Mouse (Mus musculus) embryonic facial prominence, embryonic 14.5 days (tissue): Measurements from ENCODE around the gene Lrp3. TPM values are rescaled to one million over a fixed set of nuclear protein-coding genes. Genes with fewer than 3 reads are reported as not detected.
A peak's percentile ranks its signal among the peaks of the same experiment; 100 is the strongest.

Experiments
- ATAC-seq: fragments of 200-750 bp; cut with Nextera tagmentation; 2 replicates; pipeline ENCODE4 v1.8.0; 2017; ENCODE audit warnings: low read depth, moderate number of reproducible peaks, moderate TSS enrichment
- DNase-seq: peaks from one replicate; pipeline ENCODE4 v3.0.0-alpha.2; 2015; ENCODE audit warnings: low spot score
- H3K27ac ChIP-seq: fragments of 300-500 bp; sonication (generic); replicated peaks from 2 replicates; pipeline ENCODE4 v1.5.1; 2014; ENCODE audit warnings: low read depth, mild to moderate bottlenecking, low read length, moderate library complexity
- H3K27me3 ChIP-seq: fragments of 300-500 bp; sonication (generic); replicated peaks from 2 replicates; pipeline ENCODE4 v1.6.1; 2014; ENCODE audit warnings: low read length; ENCODE audit not compliant: control insufficient read depth, insufficient read depth
- H3K36me3 ChIP-seq: fragments of 300-500 bp; sonication (generic); 2 replicates; pipeline ENCODE4 v1.6.1; 2014; ENCODE audit warnings: low read length, mixed read lengths; ENCODE audit not compliant: control insufficient read depth, insufficient read depth
- H3K4me1 ChIP-seq: fragments of 300-500 bp; sonication (generic); 2 replicates; pipeline ENCODE4 v1.6.1; 2014; ENCODE audit warnings: antibody characterized with exemption, low read length; ENCODE audit not compliant: control insufficient read depth, insufficient read depth
- H3K4me2 ChIP-seq: fragments of 300-500 bp; sonication (generic); 2 replicates; pipeline ENCODE4 v1.6.1; 2014; ENCODE audit warnings: low read depth, mild to moderate bottlenecking, low read length, moderate library complexity, mixed read lengths
- H3K4me3 ChIP-seq: fragments of 300-500 bp; sonication (generic); 2 replicates; pipeline ENCODE4 v1.5.1; 2014; ENCODE audit warnings: low read depth, mild to moderate bottlenecking, low read length
- H3K9ac ChIP-seq: fragments of 300-500 bp; sonication (generic); 2 replicates; pipeline ENCODE4 v1.6.1; 2014; ENCODE audit warnings: low read depth, mild to moderate bottlenecking, low read length, moderate library complexity, mixed read lengths
- H3K9me3 ChIP-seq: fragments of 300-500 bp; sonication (generic); 2 replicates; pipeline ENCODE4 v1.6.1; 2016; ENCODE audit warnings: low read length; ENCODE audit not compliant: control insufficient read depth
- WGBS: fragments of 180-500 bp; shearing (Covaris S2); extraction: QIAGEN DNeasy Blood & Tissue Kit; methylation state at CpG from one replicate; pipeline ENCODE4 v1.1.7; 2014; 5-methylcytosine and 5-hydroxymethylcytosine counted together
- polyA plus RNA-seq: library from polyadenylated mRNA; unstranded; fragments of >200 nt; fragmentation: Nextera tagmentation; extraction: Ambion mirVana; gene quantifications from 2 replicates; pipeline ENCODE4 v1.2.1, GENCODE M21; 2014

The Lrp3 gene
- polyA plus RNA-seq, 1 experiment from 2014 or later, result 11.0 TPM

- no peaks in the 10 kb centered on the region for H3K27me3 ChIP-seq
- H3K4me1 ChIP-seq, result 0 out of 2 replicates have a peak, but pooled peaks cover 12% of the 10 kb centered on the region
- H3K36me3 ChIP-seq, result peaks cover 48% of the 10 kb centered on the region
- no peak for DNase-seq
- H3K27ac ChIP-seq, result no peak overlapping the region
- H3K4me3 ChIP-seq, result no peak overlapping the region
- ATAC-seq, result no peak
- no peak overlapping the region for H3K9ac ChIP-seq
- no peaks in the 10 kb centered on the region for H3K9me3 ChIP-seq
- H3K4me2 ChIP-seq, result no peak overlapping the region
Observed at GRCm38 (mm10) chr7:35199755-35200154, 15.5 kb downstream of the Lrp3 start.

GRCm38 (mm10) chr7:35198981-35199754 lies 16.1 kb downstream of the Lrp3 start:
- ATAC-seq, result no peak
- no peak overlapping the region for H3K9ac ChIP-seq
- WGBS, result 87% methylated on average over 12 of the region's 12 CpGs

DNA sequence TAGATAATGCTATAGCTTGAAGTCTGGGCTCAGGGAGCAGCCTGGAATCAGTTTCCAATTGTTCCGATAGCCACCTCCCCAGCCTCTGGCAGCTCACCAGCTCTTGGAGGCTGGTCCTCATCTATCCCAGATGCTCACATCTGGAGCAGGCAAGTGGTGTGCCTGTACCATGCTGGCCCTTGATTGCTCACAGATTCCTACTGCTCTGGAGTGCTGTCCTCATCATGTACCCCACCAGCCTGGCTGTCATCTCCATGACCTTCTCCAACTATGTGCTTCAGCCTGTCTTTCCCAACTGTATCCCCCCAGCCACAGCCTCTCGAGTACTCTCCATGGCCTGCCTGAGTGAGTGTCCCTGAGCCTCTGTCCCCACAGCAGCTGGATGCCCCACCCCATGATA lies 18.3 kb downstream of the Lrp3 start:
- ATAC-seq (peak; percentile 30; the same call in 1 of the 2 replicates), DNase-seq (peak; percentile 74)
- H3K4me1 ChIP-seq, result 0 out of 2 replicates have a peak, but pooled peaks cover 12% of the 10 kb centered on the region

More at GRCm38 (mm10) chr7:35198981-35199754, 16.1 kb downstream of the Lrp3 start:
- no peak overlapping the region for H3K4me3 ChIP-seq
- H3K27me3 ChIP-seq, result no peaks in the 10 kb centered on the region
- H3K36me3 ChIP-seq, result peaks cover 42% of the 10 kb centered on the region
- H3K4me1 ChIP-seq, result 0 out of 2 replicates have a peak, but pooled peaks cover 12% of the 10 kb centered on the region
- H3K9me3 ChIP-seq, result no peaks in the 10 kb centered on the region
- no peak overlapping the region for H3K4me2 ChIP-seq
- no peak overlapping the region for H3K27ac ChIP-seq
- no peak for DNase-seq

DNA sequence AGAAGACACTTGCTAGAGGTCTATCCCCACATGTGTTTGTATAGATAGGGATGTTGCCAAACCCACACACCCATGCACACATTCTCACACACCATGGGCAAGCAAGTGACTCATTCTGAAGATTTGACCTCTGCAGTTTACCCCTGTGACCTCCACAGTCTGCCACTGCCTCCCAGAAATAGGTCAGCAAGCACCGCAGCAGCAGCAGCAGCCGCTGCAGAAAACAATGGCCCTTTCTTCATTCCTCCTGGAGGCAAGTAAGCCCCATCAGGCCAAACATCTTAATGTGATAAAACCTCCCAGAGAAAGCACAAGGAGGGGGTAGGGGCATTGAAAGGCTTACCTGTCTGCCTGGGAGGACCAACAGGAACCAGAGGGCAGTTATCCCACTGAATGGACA lies 24.0 kb downstream of the Lrp3 start:
- H3K4me1 ChIP-seq, result 0 out of 2 replicates have a peak, but pooled peaks cover 2% of the 10 kb centered on the region
- H3K4me3 ChIP-seq, result no peak overlapping the region
- no peak for DNase-seq
- no peak overlapping the region for H3K27ac ChIP-seq
- H3K36me3 ChIP-seq, result no peaks in the 10 kb centered on the region
- no peaks in the 10 kb centered on the region for H3K9me3 ChIP-seq
- H3K9ac ChIP-seq, result no peak overlapping the region
- ATAC-seq, result no peak
- no peak overlapping the region for H3K4me2 ChIP-seq
- H3K27me3 ChIP-seq, result peaks cover 17% of the 10 kb centered on the region
- WGBS, result 7% methylated on average over 2 of the region's 2 CpGs

More for the DNA sequence above, 18.3 kb downstream of the Lrp3 start:
- Histone ChIP-seq H3K9me3 (no peaks in the 10 kb centered on the region), H3K4me2 (no peak overlapping the region), H3K9ac (no peak overlapping the region), H3K4me3 (no peak overlapping the region), H3K27me3 (no peaks in the 10 kb centered on the region), H3K27ac (no peak overlapping the region), H3K36me3 (peaks cover 20% of the 10 kb centered on the region)
- 38% methylated on average over 2 of the region's 2 CpGs for WGBS

GRCm38 (mm10) chr7:35189699-35190098 lies 25.6 kb downstream of the Lrp3 start:
- no peaks in the 10 kb centered on the region for H3K36me3 ChIP-seq
- peaks cover 11% of the 10 kb centered on the region for H3K4me1 ChIP-seq
- DNase-seq (no peak), ATAC-seq (no peak)
- H3K9me3 ChIP-seq, result no peaks in the 10 kb centered on the region
- H3K27me3 ChIP-seq, result peaks cover 33% of the 10 kb centered on the region
- H3K4me3 ChIP-seq, result no peak overlapping the region
- WGBS, result 42% methylated on average over 5 of the region's 5 CpGs
- no peak overlapping the region for H3K4me2 ChIP-seq
- no peak overlapping the region for H3K27ac ChIP-seq
- H3K9ac ChIP-seq, result no peak overlapping the region

GRCm38 (mm10) chr7:35185889-35186569 lies 29.3 kb downstream of the Lrp3 start, which contains the start of gene Slc7a10:
Gene Slc7a10, plus strand, starts transcription at chr7:35186385.
- Histone ChIP-seq H3K36me3 (no peaks in the 10 kb centered on the region), H3K27me3 (peaks cover 40% of the 10 kb centered on the region), H3K4me2 (peak within 1 kb of the TSS; percentile 80), H3K9ac (peak within 1 kb of the TSS; percentile 55), H3K4me3 (peak within 1 kb of the TSS; percentile 44), H3K4me1 (peaks cover 11% of the 10 kb centered on the region), H3K9me3 (peaks cover 20% of the 10 kb centered on the region), H3K27ac (no peak within 1 kb of the TSS)
- ATAC-seq (peak; percentile 78), DNase-seq (peak; percentile 57)
- 3% methylated on average over 26 of the region's 43 CpGs for WGBS

- ATAC-seq, result no peak
- peak; percentile 46 for DNase-seq
- H3K27me3 ChIP-seq, result peaks cover 40% of the 10 kb centered on the region
Observed at GRCm38 (mm10) chr7:35184833-35185724, 30.2 kb downstream of the Lrp3 start.

More at GRCm38 (mm10) chr7:35184833-35185724, 30.2 kb downstream of the Lrp3 start:
- peaks cover 20% of the 10 kb centered on the region for H3K9me3 ChIP-seq
- H3K36me3 ChIP-seq, result no peaks in the 10 kb centered on the region
- WGBS, result 5% methylated on average over 29 of the region's 54 CpGs
- H3K4me1 ChIP-seq, result peaks cover 11% of the 10 kb centered on the region
- H3K4me2 ChIP-seq, result peak overlapping the region; percentile 80
- peak overlapping the region; percentile 44 for H3K4me3 ChIP-seq
- H3K27ac ChIP-seq, result no peak overlapping the region
- peak overlapping the region; percentile 52 for H3K9ac ChIP-seq
